In the genomic region with DNA sequence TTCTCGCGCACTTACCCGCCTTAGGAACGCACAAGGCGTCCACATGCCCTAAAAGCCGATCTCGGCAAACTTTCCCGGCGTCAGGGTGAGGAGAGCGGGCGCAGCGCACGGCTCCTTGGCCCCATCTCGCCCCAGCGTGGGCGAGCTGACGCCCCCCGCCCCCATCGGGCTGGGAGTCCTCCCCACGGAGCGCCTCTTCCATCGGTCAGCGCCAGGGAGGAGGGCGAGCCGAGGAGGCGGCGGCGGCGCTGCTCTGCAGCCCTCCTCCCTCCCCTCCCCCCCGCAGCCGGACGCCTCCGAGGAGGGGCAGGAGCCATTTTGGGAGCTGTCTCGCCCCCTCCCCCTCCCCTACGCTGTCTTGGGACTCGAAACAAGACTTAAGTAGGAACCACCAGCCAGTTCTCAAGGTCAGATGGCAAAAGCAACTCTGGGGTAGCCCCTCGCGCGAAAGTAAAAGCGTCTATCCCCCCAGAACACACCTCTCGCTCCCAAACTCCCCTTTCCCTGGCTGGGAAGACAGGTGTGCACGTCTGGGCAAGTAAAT, we compare ENCODE assay signal across 8 mouse cellular contexts. TPM values are rescaled to one million over a fixed set of nuclear protein-coding genes. Genes with fewer than 3 reads are reported as not detected.
DNase-seq lines count a peak whose midpoint lies in the region; ATAC-seq lines count a peak whose summit lies in the region.

No protein-coding gene starts in this region.

- peak overlapping the region; percentile 100 for H3K27ac ChIP-seq in heart, embryonic 13.5 days (replicated peaks)
- peak overlapping the region; percentile 99 for H3K27ac ChIP-seq in liver, embryonic 15.5 days (replicated peaks)
- H3K27ac ChIP-seq in neural tube, embryonic 13.5 days (replicated peaks): peak overlapping the region; percentile 100

- WGBS in heart, embryonic 13.5 days: 1% methylated on average over 30 of the region's 42 CpGs
- under 1% methylated on average over 41 of the region's 42 CpGs for WGBS in liver, embryonic 15.5 days (ENCODE audit: insufficient replicate concordance)
- WGBS in neural tube, embryonic 13.5 days: under 1% methylated on average over 41 of the region's 42 CpGs

- no peaks in the 10 kb centered on the region for H3K9me3 ChIP-seq in heart, embryonic 13.5 days
- H3K9me3 ChIP-seq in liver, embryonic 15.5 days (replicated peaks): no peaks in the 10 kb centered on the region
- no peaks in the 10 kb centered on the region for H3K9me3 ChIP-seq in neural tube, embryonic 13.5 days

- peak; percentile 87 for DNase-seq in 3T3-L1 (ENCODE audit: low read depth, low spot score)
- peak; percentile 72 to 83 for DNase-seq in adrenal gland, postnatal 4 days (ENCODE audit: low spot score in 2 of 2)
- DNase-seq in fibroblast of lung, adult 2 months (ENCODE audit: low read depth): peak; percentile 70
- peak; percentile 93 for DNase-seq in kidney, postnatal 14 days
- peak; percentile 85 for DNase-seq in telencephalon, adult 2 months (ENCODE audit: low read depth, low spot score)

- H3K4me2 ChIP-seq in heart, embryonic 13.5 days: peak overlapping the region; percentile 100
- H3K4me2 ChIP-seq in liver, embryonic 15.5 days: peak overlapping the region; percentile 99
- peak overlapping the region; percentile 100 for H3K4me2 ChIP-seq in neural tube, embryonic 13.5 days

- H3K27me3 ChIP-seq in heart, embryonic 13.5 days (replicated peaks): no peaks in the 10 kb centered on the region
- H3K27me3 ChIP-seq in liver, embryonic 15.5 days: no peaks in the 10 kb centered on the region
- H3K27me3 ChIP-seq in neural tube, embryonic 13.5 days: no peaks in the 10 kb centered on the region

- H3K4me1 ChIP-seq in heart, embryonic 13.5 days: peaks cover 40% of the 10 kb centered on the region
- peaks cover 67% of the 10 kb centered on the region for H3K4me1 ChIP-seq in liver, embryonic 15.5 days (replicated peaks)
- peaks cover 48% of the 10 kb centered on the region for H3K4me1 ChIP-seq in neural tube, embryonic 13.5 days (replicated peaks)

- peak; percentile 3; the same call in 1 of the 2 replicates for ATAC-seq in heart, embryonic 13.5 days (ENCODE audit: extremely low read depth, insufficient number of reproducible peaks, low FRiP score, low TSS enrichment)
- ATAC-seq in liver, embryonic 15.5 days (ENCODE audit: insufficient read depth): peak; percentile 6; the same call in 1 of the 2 replicates
- peak; percentile 3 for ATAC-seq in neural tube, embryonic 13.5 days (ENCODE audit: low read depth)

- H3K36me3 ChIP-seq in heart, embryonic 13.5 days: peaks cover 40% of the 10 kb centered on the region
- peaks cover 36% of the 10 kb centered on the region for H3K36me3 ChIP-seq in liver, embryonic 15.5 days (replicated peaks)
- H3K36me3 ChIP-seq in neural tube, embryonic 13.5 days: peaks cover 33% of the 10 kb centered on the region

- H3K9ac ChIP-seq in heart, embryonic 13.5 days: peak overlapping the region; percentile 100
- H3K9ac ChIP-seq in liver, embryonic 15.5 days: peak overlapping the region; percentile 91
- peak overlapping the region; percentile 99 for H3K9ac ChIP-seq in neural tube, embryonic 13.5 days

- H3K4me3 ChIP-seq in heart, embryonic 13.5 days: peak overlapping the region; percentile 99
- H3K4me3 ChIP-seq in liver, embryonic 15.5 days (replicated peaks): peak overlapping the region; percentile 94
- H3K4me3 ChIP-seq in neural tube, embryonic 13.5 days: peak overlapping the region; percentile 82

RNA-seq across cellular contexts. Expression of a gene that starts 0.9 kb away (rescaled TPM):
- total RNA-seq in adrenal gland, postnatal 4 days (2021): 10 to 100 TPM; 11.2 to 11.7 TPM
- polyA plus RNA-seq in heart, embryonic 13.5 days (2015; fragmentation: Nextera tagmentation; extraction: Ambion mirVana): 6.0 TPM in 2 replicates
- polyA plus RNA-seq in liver, embryonic 15.5 days (2015; fragmentation: Nextera tagmentation; extraction: Ambion mirVana): 6.4 TPM in 2 replicates
- polyA plus RNA-seq in neural tube, embryonic 13.5 days (2015; fragmentation: Nextera tagmentation; extraction: Ambion mirVana): 16.0 and 17.7 TPM in 2 replicates

RNA-seq across cellular contexts. Expression of a gene that starts 2.2 kb away (rescaled TPM):
- 100 to 1,000 TPM; 225 to 226 TPM for total RNA-seq in adrenal gland, postnatal 4 days (2021)
- polyA plus RNA-seq in heart, embryonic 13.5 days (2015; fragmentation: Nextera tagmentation; extraction: Ambion mirVana): 69.0 and 70.0 TPM in 2 replicates
- polyA plus RNA-seq in liver, embryonic 15.5 days (2015; fragmentation: Nextera tagmentation; extraction: Ambion mirVana): 37.8 and 40.1 TPM in 2 replicates
- 137 and 167 TPM in 2 replicates for polyA plus RNA-seq in neural tube, embryonic 13.5 days (2015; fragmentation: Nextera tagmentation; extraction: Ambion mirVana)

RNA-seq across cellular contexts. Expression of a gene that starts 22.9 kb away (rescaled TPM):
- 1 to 10 TPM; 1.2 to 3.0 TPM for total RNA-seq in adrenal gland, postnatal 4 days (2021)
- polyA plus RNA-seq in heart, embryonic 13.5 days (2015; fragmentation: Nextera tagmentation; extraction: Ambion mirVana): 0.15 and 0.20 TPM in 2 replicates
- 0.54 and 1.0 TPM in 2 replicates for polyA plus RNA-seq in liver, embryonic 15.5 days (2015; fragmentation: Nextera tagmentation; extraction: Ambion mirVana)
- polyA plus RNA-seq in neural tube, embryonic 13.5 days (2015; fragmentation: Nextera tagmentation; extraction: Ambion mirVana): not detected in 2 replicates

RNA-seq across cellular contexts. Expression of a gene that starts 28.1 kb away (rescaled TPM):
- under 1 TPM in 1 of 2 experiments, not detected in 1; 0.31 TPM for total RNA-seq in adrenal gland, postnatal 4 days (2021)
- polyA plus RNA-seq in heart, embryonic 13.5 days (2015; fragmentation: Nextera tagmentation; extraction: Ambion mirVana): 0.23 TPM in 2 replicates
- polyA plus RNA-seq in liver, embryonic 15.5 days (2015; fragmentation: Nextera tagmentation; extraction: Ambion mirVana): 0.17 and 0.40 TPM in 2 replicates
- 0.24 and 0.41 TPM in 2 replicates for polyA plus RNA-seq in neural tube, embryonic 13.5 days (2015; fragmentation: Nextera tagmentation; extraction: Ambion mirVana)

RNA-seq across cellular contexts. Expression of a gene that starts 32.6 kb away (rescaled TPM):
- total RNA-seq in adrenal gland, postnatal 4 days (2021): 1 to 10 TPM; 1.9 to 3.8 TPM
- 0.24 and 0.27 TPM in 2 replicates for polyA plus RNA-seq in heart, embryonic 13.5 days (2015; fragmentation: Nextera tagmentation; extraction: Ambion mirVana)
- polyA plus RNA-seq in liver, embryonic 15.5 days (2015; fragmentation: Nextera tagmentation; extraction: Ambion mirVana): 1.6 and 1.7 TPM in 2 replicates
- not detected in 2 replicates for polyA plus RNA-seq in neural tube, embryonic 13.5 days (2015; fragmentation: Nextera tagmentation; extraction: Ambion mirVana)

Comparison
In these comparisons a context has a peak if more than half of its experiments do, and no peak if none do; other contexts are left out.
1. Peak in every context shown above with its lines: DNase-seq, ATAC-seq, H3K4me3 ChIP-seq and H3K27ac ChIP-seq.